Mouse (Mus musculus): ENCODE results near the gene Sorcs1.

GRCm38 (mm10) chr19:50640251-50641032 is 38.0 kb downstream of the Sorcs1 start:
- TF ChIP-seq EP300 (IDR thresholded peaks at IDR 0.05; ENCODE audit: low read depth) (no peak), CTCF (IDR thresholded peaks at IDR 0.05; ENCODE audit: low read depth) (no peak)
